Mouse (Mus musculus) MEL (cell line): Measurements from ENCODE around the gene Zfp277.

Experiments used
- CTCF ChIP-seq, 3 experiments: IDR thresholded peaks in 2 of 3; conservative IDR thresholded peaks in 1 of 3; 2 replicates each; pipeline ENCODE4 v1.5.1; 2011 to 2012; ENCODE audit warnings: low read length in 3 of 3, low read depth in 2 of 3, mild to moderate bottlenecking in 2 of 3, improper control_type of control experiment in 1 of 3, inconsistent platforms in 1 of 3, mixed read lengths in 1 of 3, moderate library complexity in 1 of 3; ENCODE audit not compliant: control insufficient read depth in 1 of 3, insufficient read depth in 1 of 3, poor library complexity in 1 of 3, severe bottlenecking in 1 of 3
- JUND ChIP-seq: IDR thresholded peaks from 2 replicates; pipeline ENCODE4 v1.6.1; 2011; ENCODE audit warnings: low read depth, mild to moderate bottlenecking, improper control_type of control experiment, low read length
- MAZ ChIP-seq: IDR thresholded peaks from 2 replicates; pipeline ENCODE4 v1.6.1; 2012; ENCODE audit warnings: low read depth, mild to moderate bottlenecking, inconsistent platforms, low read length, improper control_type of control experiment
- MEF2A ChIP-seq: IDR thresholded peaks from 2 replicates; pipeline ENCODE4 v1.6.1; 2014; ENCODE audit warnings: low read depth, mild to moderate bottlenecking, inconsistent platforms, low read length, improper control_type of control experiment; ENCODE audit not compliant: poor library complexity, insufficient replicate concordance, severe bottlenecking; ENCODE audit errors: extremely low read depth
- MXI1 ChIP-seq: IDR thresholded peaks from 2 replicates; pipeline ENCODE4 v1.6.1; 2011; ENCODE audit warnings: mild to moderate bottlenecking, low read depth, low read length, improper control_type of control experiment
- MYC ChIP-seq: IDR thresholded peaks from 2 replicates; pipeline ENCODE4 v1.6.1; 2011; ENCODE audit warnings: low read depth, mild to moderate bottlenecking, low read length, improper control_type of control experiment, moderate library complexity
- NRF1 ChIP-seq: IDR thresholded peaks from 2 replicates; pipeline ENCODE4 v1.6.1; 2014; ENCODE audit warnings: low read depth, mild to moderate bottlenecking, inconsistent platforms, low read length, improper control_type of control experiment, moderate library complexity; ENCODE audit not compliant: poor library complexity, insufficient read depth, severe bottlenecking
- POLR2A ChIP-seq, 2 experiments: IDR thresholded peaks; 2 replicates each; pipeline ENCODE4 v1.6.1; 2011 to 2012; ENCODE audit warnings: low read length in 2 of 2, mild to moderate bottlenecking in 2 of 2, control low read depth in 1 of 2, improper control_type of control experiment in 1 of 2, low read depth in 1 of 2, moderate library complexity in 1 of 2; ENCODE audit not compliant: control insufficient read depth in 1 of 2, insufficient read depth in 1 of 2, poor library complexity in 1 of 2
- SIN3A ChIP-seq: IDR thresholded peaks from 2 replicates; pipeline ENCODE4 v1.6.1; 2012; ENCODE audit warnings: low read length, improper control_type of control experiment, inconsistent platforms
- TAL1 ChIP-seq: IDR thresholded peaks from 2 replicates; pipeline ENCODE4 v1.6.1; 2012; ENCODE audit warnings: mild to moderate bottlenecking, inconsistent platforms, low read length, moderate library complexity, mixed read lengths
- TBP ChIP-seq: IDR thresholded peaks from 2 replicates; pipeline ENCODE4 v1.8.0; 2011; ENCODE audit warnings: low read depth, low read length, improper control_type of control experiment
- USF1 ChIP-seq: IDR thresholded peaks from 2 replicates; pipeline ENCODE4 v1.6.1; 2014; ENCODE audit warnings: low read depth, mild to moderate bottlenecking, inconsistent platforms, low read length, improper control_type of control experiment, moderate library complexity
- USF2 ChIP-seq, 2 experiments: IDR thresholded peaks; 2 replicates each; pipeline ENCODE4 v1.6.1; 2011 to 2012; ENCODE audit warnings: improper control_type of control experiment in 2 of 2, low read length in 2 of 2, borderline replicate concordance in 1 of 2, inconsistent platforms in 1 of 2, low read depth in 1 of 2, mild to moderate bottlenecking in 1 of 2; ENCODE audit not compliant: insufficient read depth in 1 of 2
- ZMIZ1 ChIP-seq: IDR thresholded peaks from 2 replicates; pipeline ENCODE4 v1.6.1; 2012; ENCODE audit warnings: low read depth, mild to moderate bottlenecking, inconsistent platforms, low read length, improper control_type of control experiment, moderate library complexity

DNA sequence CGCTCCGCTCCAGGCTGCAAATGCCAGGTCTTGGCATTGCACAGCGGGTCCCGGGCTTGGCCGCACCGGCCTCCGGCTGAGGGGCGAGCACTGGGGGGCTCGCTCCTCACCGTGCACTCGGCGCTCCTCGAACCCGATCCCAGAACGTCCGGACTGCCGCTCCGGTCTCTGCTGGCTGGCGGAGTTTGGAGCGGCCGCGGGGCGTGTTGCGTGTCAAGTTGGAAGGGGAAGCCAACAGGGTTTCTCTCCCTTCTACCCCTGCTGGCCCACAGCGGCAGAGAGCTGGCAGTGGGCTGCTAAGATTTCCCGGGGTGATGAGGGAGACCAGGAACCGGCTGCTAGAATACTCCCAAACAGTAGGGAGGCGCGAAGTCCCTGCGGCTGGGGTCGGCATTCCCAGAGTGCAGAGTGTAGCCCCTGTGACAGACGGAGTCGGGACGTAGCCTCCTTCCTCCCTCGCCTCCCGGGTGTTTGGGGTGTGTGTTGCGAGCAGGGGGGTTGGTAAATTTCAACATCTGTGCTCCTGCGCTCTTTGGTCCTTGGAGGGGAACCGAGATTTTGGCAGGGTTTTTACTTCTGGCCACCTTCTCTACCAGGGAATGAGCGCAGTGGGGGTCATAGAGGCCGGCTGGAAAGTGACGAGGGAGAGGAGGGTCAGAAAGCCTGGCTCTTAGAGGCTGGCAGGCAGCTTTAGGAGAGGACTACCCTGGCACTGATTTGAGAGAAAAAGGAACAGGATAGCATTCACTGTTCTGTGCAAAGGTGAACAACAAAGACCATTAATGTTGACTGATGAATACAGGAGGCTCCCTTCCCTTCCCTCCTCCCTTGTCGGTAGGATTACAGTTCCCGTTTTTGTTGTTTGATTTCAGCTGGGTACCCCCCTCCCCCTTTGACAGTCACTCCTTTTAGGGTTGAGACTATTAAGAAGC, 1.0 kb upstream of the Zfp277 start:
- TF ChIP-seq POLR2A (IDR thresholded peaks at IDR 0.05; ENCODE audit: control insufficient read depth in 1 of 2, insufficient read depth in 1 of 2, low read depth in 1 of 2, low read length in 2 of 2, poor library complexity in 1 of 2): no peak
- no peak for TF ChIP-seq TBP
- TF ChIP-seq SIN3A: no peak
- TF ChIP-seq NRF1: no peak
- TF ChIP-seq MXI1: no peak
- TF ChIP-seq CTCF (IDR thresholded peaks at IDR 0.05 in 2 of 3, conservative IDR thresholded peaks at IDR 0.05 in 1 of 3; ENCODE audit: control insufficient read depth in 1 of 3, insufficient read depth in 1 of 3, low read depth in 2 of 3, low read length in 3 of 3, poor library complexity in 1 of 3, severe bottlenecking in 1 of 3): no peak
- no peak for TF ChIP-seq JUND
- TF ChIP-seq TAL1: no peak
- TF ChIP-seq USF2 (IDR thresholded peaks at IDR 0.05; ENCODE audit: borderline replicate concordance in 1 of 2, insufficient read depth in 1 of 2, low read depth in 1 of 2, low read length in 2 of 2): no peak
- no peak for TF ChIP-seq MEF2A
- TF ChIP-seq MAZ: no peak
- TF ChIP-seq USF1: no peak
- TF ChIP-seq MYC: no peak
- no peak for TF ChIP-seq ZMIZ1
